Mouse (Mus musculus) monocyte, adult 59 days (primary cell): Measurements from ENCODE around the gene Coro1c. TPM values are rescaled to one million over a fixed set of nuclear protein-coding genes. Genes with fewer than 3 reads are reported as not detected.

Source experiments
- total RNA-seq, 2 experiments: library from RNA; stranded (reverse); gene quantifications; one replicate each; pipeline ENCODE4 v1.2.4; 2023

The Coro1c gene
- 100 to 1,000 TPM; 168 TPM for total RNA-seq

DNA sequence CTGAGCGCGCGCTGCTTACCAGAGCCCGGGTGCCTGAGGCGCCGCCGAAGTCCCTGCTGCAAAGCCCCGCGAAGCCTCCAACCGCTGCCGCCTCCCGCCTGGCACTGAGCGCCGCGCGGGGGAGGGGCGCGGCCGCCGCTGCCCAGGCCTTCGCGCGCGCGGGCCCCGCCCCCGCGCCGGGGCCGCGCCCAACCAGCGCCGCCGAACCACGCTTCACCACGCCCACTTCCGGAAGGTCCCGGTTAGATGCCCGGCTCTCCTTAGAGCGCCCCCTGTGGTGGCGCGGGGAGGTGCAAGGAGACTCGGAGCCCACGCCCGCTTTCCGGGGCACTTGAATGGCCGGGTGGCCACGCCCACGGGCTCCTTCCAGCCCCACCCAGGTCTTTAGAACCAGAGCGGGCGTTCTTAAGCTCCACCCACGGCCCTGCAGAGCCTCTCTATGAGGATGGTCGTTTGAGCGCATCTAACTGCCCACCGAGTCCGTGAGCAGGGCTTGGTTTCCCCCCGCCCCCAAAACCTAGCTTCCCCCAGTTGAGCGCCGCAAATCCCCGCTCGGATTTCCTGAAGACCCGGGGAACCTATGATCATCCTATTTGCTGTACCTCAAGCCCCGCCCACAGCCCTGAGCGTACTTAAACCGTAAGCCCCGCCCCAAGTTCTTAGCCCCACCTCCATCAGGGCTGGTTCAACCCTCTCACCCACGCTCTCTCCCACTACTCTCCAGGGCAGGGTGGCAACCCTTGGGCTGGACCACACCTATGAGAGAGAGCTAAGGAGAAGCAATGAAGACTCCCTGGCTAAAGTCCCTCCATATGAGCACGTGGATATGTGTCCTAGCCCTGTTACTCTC is at the start of gene Coro1c:
Coro1c (minus strand) TSS at position 167 of the 850 bp plus-strand sequence.

DNA sequence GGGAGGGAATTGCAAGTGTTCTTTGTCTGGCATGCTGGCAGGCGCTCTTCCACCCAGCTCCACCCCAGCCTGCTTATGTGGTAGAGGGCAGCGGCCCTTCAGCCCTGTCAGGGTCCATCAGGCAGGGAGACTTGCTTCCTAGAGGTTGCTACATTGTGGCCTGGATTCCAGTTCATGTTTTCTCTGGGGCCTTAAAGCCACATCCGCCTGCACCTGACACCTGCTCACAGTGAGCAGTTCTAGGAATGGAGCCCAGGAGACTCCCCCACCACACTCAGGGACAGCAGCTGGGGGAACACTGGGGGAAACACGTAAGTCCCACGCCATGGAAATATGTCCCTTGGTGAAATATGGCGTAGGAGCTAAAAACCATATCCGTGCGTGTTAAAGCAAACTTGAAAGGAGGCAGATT is 76.1 kb downstream of the Coro1c start, which contains the start of gene Selplg:
Selplg (minus strand) TSS at position 155 of the 412 bp plus-strand sequence.

DNA sequence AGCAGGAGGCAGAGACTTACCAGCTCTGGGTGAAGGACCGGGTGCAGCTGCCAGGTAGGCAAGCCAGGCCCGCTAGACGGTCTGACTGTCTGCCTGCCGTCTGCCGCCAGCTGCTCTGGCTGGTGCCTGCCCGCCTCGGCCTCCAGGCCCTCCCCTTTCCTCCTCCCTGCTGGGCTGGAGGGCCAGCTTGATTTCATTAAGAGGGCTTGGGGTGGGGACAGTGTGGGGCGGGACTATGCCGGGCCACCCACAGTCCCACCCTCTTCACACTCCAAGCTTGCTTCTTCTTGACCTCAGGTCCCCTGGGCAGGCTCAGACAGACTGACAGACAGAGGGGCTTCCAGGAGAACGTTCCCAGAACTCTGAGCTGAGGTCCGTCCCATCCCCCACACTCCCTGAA is 108.3 kb downstream of the Coro1c start, which contains the start of gene Tmem119:
Tmem119 (minus strand) TSS at position 237 of the 400 bp plus-strand sequence.

Other genes starting within 250 kb of the Coro1c start
- gene 1700069L16Rik, start 184.0 kb downstream of the Coro1c start, total RNA-seq = not detected
- gene Ficd, start 173.0 kb downstream of the Coro1c start, total RNA-seq = 1 to 10 TPM; 4.0 to 5.3 TPM
- gene Sart3, start 136.2 kb downstream of the Coro1c start, total RNA-seq = 10 to 100 TPM; 34.8 to 36.5 TPM
- gene Iscu, start 136.0 kb downstream of the Coro1c start, total RNA-seq = 100 to 1,000 TPM; 120 to 124 TPM
- under 1 TPM; 0.76 to 0.79 TPM for gene Tmem119, start 108.2 kb downstream of the Coro1c start, total RNA-seq
- 100 to 1,000 TPM; 485 to 500 TPM for gene Selplg, start 76.1 kb downstream of the Coro1c start, total RNA-seq
- gene Ssh1, start 85.1 kb upstream of the Coro1c start, total RNA-seq = 10 to 100 TPM; 52.9 to 62.1 TPM
- gene Dao, start 94.9 kb upstream of the Coro1c start, total RNA-seq = not detected
- gene Usp30, start 156.7 kb upstream of the Coro1c start, total RNA-seq = 10 to 100 TPM in 1 of 2 experiments, 1 to 10 TPM in 1; 8.4 to 13.1 TPM
- not detected for gene Svop, start 182.8 kb upstream of the Coro1c start, total RNA-seq
- 1 to 10 TPM; 2.4 to 2.9 TPM for gene Alkbh2, start 219.5 kb upstream of the Coro1c start, total RNA-seq
- gene Ung, start 221.6 kb upstream of the Coro1c start, total RNA-seq = 1 to 10 TPM; 1.9 to 4.5 TPM
- under 1 TPM; 0.18 to 0.21 TPM for gene Acacb, start 237.8 kb upstream of the Coro1c start, total RNA-seq